Mouse (Mus musculus) heart, embryonic 14.5 days (tissue): ENCODE results near the gene Nr4a3. TPM values are rescaled to one million over a fixed set of nuclear protein-coding genes. Genes with fewer than 3 reads are reported as not detected.

Experiments used
- ATAC-seq: fragments of 200-750 bp; cut with Nextera tagmentation; 2 replicates; pipeline ENCODE4 v1.8.0; 2017; ENCODE audit warnings: low read depth, moderate TSS enrichment; ENCODE audit not compliant: insufficient number of reproducible peaks, insufficient read depth, low FRiP score
- H3K27ac ChIP-seq, 2 experiments: fragments of 200-500 bp in 1 of 2; fragments of 300-500 bp in 1 of 2; sonication (generic) in 1 of 2; replicated peaks in 1 of 2; 2 replicates each; pipeline ENCODE4 v1.5.1; 2012 to 2014; ENCODE audit warnings: low read depth in 2 of 2, low read length in 2 of 2, control low read depth in 1 of 2, mild to moderate bottlenecking in 1 of 2, mixed read lengths in 1 of 2; ENCODE audit not compliant: control insufficient read depth in 1 of 2, insufficient read depth in 1 of 2
- H3K27me3 ChIP-seq: fragments of 300-500 bp; sonication (generic); 2 replicates; pipeline ENCODE4 v1.6.1; 2014; ENCODE audit warnings: mild to moderate bottlenecking, low read length, control low read depth; ENCODE audit not compliant: control insufficient read depth, insufficient read depth
- H3K36me3 ChIP-seq: fragments of 300-500 bp; sonication (generic); 2 replicates; pipeline ENCODE4 v1.6.1; 2014; ENCODE audit warnings: mild to moderate bottlenecking, control low read depth, low read length, mixed read lengths; ENCODE audit not compliant: control insufficient read depth, insufficient read depth
- H3K4me1 ChIP-seq, 2 experiments: fragments of 200-500 bp in 1 of 2; fragments of 300-500 bp in 1 of 2; sonication (generic) in 1 of 2; 2 replicates each; pipeline ENCODE4 v1.6.1; 2012 to 2014; ENCODE audit warnings: low read length in 2 of 2, control low read depth in 1 of 2, mixed read lengths in 1 of 2; ENCODE audit not compliant: control insufficient read depth in 2 of 2, insufficient read depth in 2 of 2
- H3K4me2 ChIP-seq: fragments of 300-500 bp; sonication (generic); 2 replicates; pipeline ENCODE4 v1.6.1; 2014; ENCODE audit warnings: mild to moderate bottlenecking, low read length
- H3K4me3 ChIP-seq, 2 experiments: fragments of 200-500 bp in 1 of 2; fragments of 300-500 bp in 1 of 2; sonication (generic) in 1 of 2; 2 replicates each; pipeline ENCODE4 v1.5.1; 2012 to 2014; ENCODE audit warnings: low read length in 2 of 2, mild to moderate bottlenecking in 2 of 2, control low read depth in 1 of 2, low read depth in 1 of 2, moderate library complexity in 1 of 2; ENCODE audit not compliant: control insufficient read depth in 1 of 2, insufficient read depth in 1 of 2
- H3K9ac ChIP-seq: fragments of 300-500 bp; sonication (generic); 2 replicates; pipeline ENCODE4 v1.6.1; 2014; ENCODE audit warnings: mild to moderate bottlenecking, low read length
- H3K9me3 ChIP-seq: fragments of 300-500 bp; sonication (generic); 2 replicates; pipeline ENCODE4 v1.6.1; 2016; ENCODE audit warnings: low read length, control low read depth; ENCODE audit not compliant: control insufficient read depth
- WGBS: fragments of 180-500 bp; shearing (Covaris S2); extraction: QIAGEN DNeasy Blood & Tissue Kit; methylation state at CpG from one replicate; pipeline ENCODE4 v1.1.7; 2014; 5-methylcytosine and 5-hydroxymethylcytosine counted together
- polyA plus RNA-seq: library from polyadenylated mRNA; unstranded; fragments of >200 nt; fragmentation: Nextera tagmentation; extraction: Ambion mirVana; gene quantifications from 2 replicates; pipeline ENCODE4 v1.2.1, GENCODE M21; 2014

The Nr4a3 gene
- polyA plus RNA-seq, 1 experiment from 2014 or later, result 0.14 TPM

DNA sequence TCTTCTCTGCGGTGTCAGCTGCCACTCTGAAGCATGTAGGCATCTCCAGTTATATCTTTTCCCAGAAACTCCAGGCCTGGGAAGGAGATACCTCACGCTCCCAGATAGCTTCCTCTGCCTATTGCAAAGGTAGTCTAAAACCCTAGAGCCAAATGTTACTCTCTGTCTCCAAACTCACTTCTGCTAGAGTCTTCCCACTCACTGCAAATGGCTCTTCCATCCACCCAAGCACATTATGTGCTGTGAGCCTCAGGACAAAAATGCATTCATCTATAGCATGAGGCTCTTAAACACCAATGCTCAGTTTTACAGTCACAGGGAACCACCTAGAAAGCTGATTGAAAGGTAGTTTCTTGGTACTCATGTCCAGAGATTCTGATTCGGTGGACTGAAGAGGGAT lies 48.3 kb downstream of the Nr4a3 start:
- ATAC-seq, result no peak
- WGBS, result 75% methylated on average over 3 of the region's 3 CpGs
- Histone ChIP-seq H3K9ac (no peak overlapping the region), H3K27me3 (no peaks in the 10 kb centered on the region), H3K9me3 (no peaks in the 10 kb centered on the region), H3K4me2 (no peak overlapping the region), H3K36me3 (no peaks in the 10 kb centered on the region), H3K4me1 (no peaks in the 10 kb centered on the region), H3K4me3 (no peak overlapping the region), H3K27ac (no peak overlapping the region)

DNA sequence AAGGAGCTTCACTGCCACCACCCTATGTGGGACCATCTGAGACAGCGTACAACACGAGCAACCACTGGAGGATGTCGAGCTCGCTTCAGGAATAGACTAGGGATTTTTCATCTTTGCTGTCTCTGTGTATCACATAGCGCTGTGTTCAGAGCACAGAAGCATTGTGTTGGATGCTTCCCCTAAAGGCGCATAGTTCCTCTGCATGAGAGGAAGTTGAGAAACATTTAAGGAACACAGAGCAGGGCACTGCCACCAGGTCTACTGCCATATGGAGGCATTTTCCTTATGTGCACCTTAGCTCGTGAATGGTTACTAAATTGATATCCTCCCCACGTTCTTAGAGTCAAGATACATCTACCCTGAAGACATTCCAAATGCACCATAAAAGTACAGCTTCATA lies 55.3 kb downstream of the Nr4a3 start:
- H3K4me1 ChIP-seq, result no peaks in the 10 kb centered on the region
- no peaks in the 10 kb centered on the region for H3K27me3 ChIP-seq
- no peak overlapping the region for H3K27ac ChIP-seq
- no peak for ATAC-seq
- H3K36me3 ChIP-seq, result no peaks in the 10 kb centered on the region
- no peak overlapping the region for H3K9ac ChIP-seq
- no peak overlapping the region for H3K4me3 ChIP-seq
- H3K9me3 ChIP-seq, result no peaks in the 10 kb centered on the region
- WGBS, result 77% methylated on average over 8 of the region's 8 CpGs
- no peak overlapping the region for H3K4me2 ChIP-seq

DNA sequence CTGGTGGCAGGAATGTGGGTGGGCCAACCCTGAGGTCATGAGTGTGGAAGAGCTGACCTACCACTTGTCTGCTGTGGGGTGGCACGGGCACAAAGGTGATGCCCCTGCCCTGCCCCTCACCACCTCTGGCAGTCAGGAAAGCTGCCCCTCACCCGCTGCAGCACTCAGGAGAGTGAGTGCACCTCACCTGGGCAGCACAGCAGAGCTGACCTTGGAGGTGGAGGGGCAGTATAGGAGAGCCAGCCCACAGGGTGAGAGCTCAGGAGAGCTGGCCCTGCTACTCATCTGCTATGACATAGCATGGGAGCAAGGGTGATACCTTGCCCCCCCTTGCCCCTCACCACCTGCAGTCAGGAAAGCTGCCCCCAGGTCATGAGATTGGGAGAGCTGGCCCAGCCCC lies 57.0 kb downstream of the Nr4a3 start:
- H3K9ac ChIP-seq, result no peak overlapping the region
- ATAC-seq, result no peak
- H3K4me2 ChIP-seq, result no peak overlapping the region
- H3K27ac ChIP-seq, result no peak overlapping the region
- H3K36me3 ChIP-seq, result no peaks in the 10 kb centered on the region
- H3K4me1 ChIP-seq, result no peaks in the 10 kb centered on the region
- H3K4me3 ChIP-seq, result no peak overlapping the region
- WGBS, result 77% methylated on average over 2 of the region's 2 CpGs
- no peaks in the 10 kb centered on the region for H3K27me3 ChIP-seq
- no peaks in the 10 kb centered on the region for H3K9me3 ChIP-seq

DNA sequence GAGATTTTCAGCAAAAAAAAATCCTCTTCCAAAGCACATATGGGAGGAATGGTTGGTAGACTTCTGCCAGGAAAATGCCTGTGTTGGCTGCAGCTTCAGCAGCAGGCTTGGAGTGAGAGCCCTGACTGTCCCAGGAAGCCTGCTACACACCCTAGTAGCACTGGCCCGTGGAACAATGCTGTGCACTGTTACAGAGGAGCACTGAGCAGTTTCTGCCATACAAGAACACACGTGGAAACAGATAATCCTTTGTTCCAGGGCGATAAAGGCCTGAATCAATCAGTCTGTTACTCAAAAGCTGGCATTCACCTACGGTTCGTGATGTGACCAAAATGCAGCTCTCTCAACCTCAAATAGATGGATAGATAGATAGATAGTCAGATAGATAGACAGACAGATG lies 60.4 kb downstream of the Nr4a3 start:
- 69% methylated on average over 5 of the region's 5 CpGs for WGBS
- Histone ChIP-seq H3K4me1 (no peaks in the 10 kb centered on the region), H3K36me3 (no peaks in the 10 kb centered on the region), H3K9ac (no peak overlapping the region), H3K4me2 (no peak overlapping the region), H3K4me3 (no peak overlapping the region), H3K9me3 (no peaks in the 10 kb centered on the region), H3K27me3 (no peaks in the 10 kb centered on the region), H3K27ac (no peak overlapping the region)
- ATAC-seq, result no peak

DNA sequence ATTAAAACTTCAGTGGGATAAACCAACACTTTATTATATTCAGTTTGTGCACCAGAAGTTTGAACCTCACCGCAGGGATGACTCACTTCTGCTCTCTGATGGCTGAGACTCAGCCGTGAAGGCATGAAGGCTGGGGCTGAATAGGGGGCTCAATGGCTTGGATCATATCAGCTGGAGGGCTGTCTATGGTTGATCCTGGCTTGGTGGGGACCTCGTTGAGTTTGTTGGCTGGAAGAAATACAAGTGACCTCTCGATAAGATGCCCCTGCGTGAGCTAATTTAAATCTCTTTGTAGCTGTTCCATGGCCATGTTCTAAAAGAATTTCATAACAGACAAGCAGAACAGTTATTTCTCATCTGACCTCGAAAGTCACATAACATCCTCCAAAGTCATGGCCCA lies 62.1 kb downstream of the Nr4a3 start:
- WGBS, result 77% methylated on average over 6 of the region's 6 CpGs
- ATAC-seq, result no peak
- Histone ChIP-seq H3K27me3 (no peaks in the 10 kb centered on the region), H3K4me1 (no peaks in the 10 kb centered on the region), H3K4me2 (no peak overlapping the region), H3K27ac (no peak overlapping the region), H3K9ac (no peak overlapping the region), H3K9me3 (no peaks in the 10 kb centered on the region), H3K36me3 (no peaks in the 10 kb centered on the region), H3K4me3 (no peak overlapping the region)

DNA sequence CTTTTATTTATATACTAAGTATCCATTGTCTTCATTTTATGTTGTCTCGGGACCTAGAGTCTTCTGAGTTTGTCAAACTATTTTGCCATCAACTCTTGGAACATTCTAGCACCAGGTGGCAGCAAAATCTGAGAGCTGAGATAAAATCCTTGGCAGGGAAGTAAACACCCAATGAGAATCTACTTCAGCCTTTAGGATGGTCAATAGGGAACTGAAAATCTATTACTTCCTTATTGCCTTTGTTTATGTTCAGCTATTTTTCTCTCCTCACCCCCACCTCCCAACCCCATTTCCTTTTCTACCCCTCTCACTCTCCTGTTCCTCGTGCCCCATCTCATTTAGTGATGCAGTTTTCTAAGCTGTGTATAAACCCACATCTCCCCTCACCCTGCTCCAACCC lies 63.6 kb downstream of the Nr4a3 start:
- Histone ChIP-seq H3K4me3 (no peak overlapping the region), H3K27me3 (no peaks in the 10 kb centered on the region), H3K9me3 (no peaks in the 10 kb centered on the region), H3K4me1 (no peaks in the 10 kb centered on the region), H3K4me2 (no peak overlapping the region), H3K27ac (no peak overlapping the region), H3K36me3 (no peaks in the 10 kb centered on the region), H3K9ac (no peak overlapping the region)
- ATAC-seq, result no peak
- WGBS, result 71% methylated on average over 2 of the region's 2 CpGs

DNA sequence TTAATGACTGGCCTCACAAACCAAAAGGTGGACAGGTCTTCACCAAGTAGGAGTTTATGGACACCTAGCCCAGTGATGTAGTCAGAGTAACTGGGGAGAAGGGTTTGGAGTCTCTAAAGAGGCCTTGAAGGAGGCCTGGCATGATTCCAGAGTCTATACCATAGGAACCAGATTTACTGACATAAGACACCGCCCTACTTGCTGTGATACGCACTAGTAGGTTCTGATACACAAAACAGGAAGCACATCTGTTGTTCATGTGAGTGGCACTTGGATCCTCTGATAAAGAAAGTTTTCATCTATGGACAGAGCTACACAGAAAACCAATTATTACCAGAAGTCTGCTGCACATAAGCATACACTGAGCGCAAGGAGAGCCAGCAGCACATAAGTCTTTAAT lies 65.4 kb downstream of the Nr4a3 start:
- H3K9me3 ChIP-seq, result no peaks in the 10 kb centered on the region
- H3K4me1 ChIP-seq, result no peaks in the 10 kb centered on the region
- no peaks in the 10 kb centered on the region for H3K27me3 ChIP-seq
- H3K36me3 ChIP-seq, result no peaks in the 10 kb centered on the region
- no peak overlapping the region for H3K4me3 ChIP-seq
- no peak overlapping the region for H3K4me2 ChIP-seq
- no peak overlapping the region for H3K9ac ChIP-seq
- 80% methylated on average over 3 of the region's 3 CpGs for WGBS
- no peak overlapping the region for H3K27ac ChIP-seq
- no peak for ATAC-seq

DNA sequence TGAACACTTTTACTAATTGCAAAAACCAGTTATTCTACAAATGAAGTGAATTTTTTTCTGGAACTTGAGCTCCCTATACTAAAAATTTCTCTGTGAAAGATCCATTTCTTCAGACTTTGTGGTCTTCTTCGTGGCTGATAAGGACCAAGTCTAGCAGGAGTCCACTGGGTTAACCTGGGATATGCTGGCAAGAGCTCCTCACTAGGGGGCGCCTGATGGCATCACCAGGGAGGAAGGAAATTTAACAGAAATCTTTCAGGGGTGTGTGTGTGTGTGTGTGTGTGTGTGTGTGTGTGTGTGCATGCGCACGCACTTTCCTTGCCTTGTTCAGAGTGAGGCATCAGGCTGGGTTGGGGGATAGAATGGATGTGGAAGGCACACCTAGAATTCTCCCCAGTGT lies 71.2 kb downstream of the Nr4a3 start:
- Histone ChIP-seq H3K27me3 (no peaks in the 10 kb centered on the region), H3K4me1 (no peaks in the 10 kb centered on the region), H3K9me3 (no peaks in the 10 kb centered on the region), H3K4me2 (no peak overlapping the region), H3K9ac (no peak overlapping the region), H3K4me3 (no peak overlapping the region), H3K36me3 (no peaks in the 10 kb centered on the region), H3K27ac (no peak overlapping the region)
- no peak for ATAC-seq
- 53% methylated on average over 4 of the region's 4 CpGs for WGBS
